Mouse (Mus musculus): ENCODE measurements around the gene Amz1.

GRCm38 (mm10) chr5:140752041-140752440 is 28.1 kb downstream of the Amz1 start:
- TF ChIP-seq CTCF (IDR thresholded peaks at IDR 0.05; ENCODE audit: low read depth, low read length) (no peak), POLR2A (IDR thresholded peaks at IDR 0.05; ENCODE audit: extremely low read depth, insufficient read depth, low read length) (no peak)
